Mouse (Mus musculus) cerebellum, adult 11 months (tissue): ENCODE measurements at regions not wholly inside any gene's neighbourhood (a gene's known extent, or its start where the extent isn't known, plus 50 kb on each side); places are given as distances from the start of the nearest gene placed in this dataset.
"Not testable (repeated sequence)": the region's sequence is repeated elsewhere in the genome, so short reads cannot be mapped to it uniquely, and the experiment has no call there.

Experiments
- DNase-seq: peaks from one replicate; pipeline ENCODE4 v3.0.0; 2022

DNA sequence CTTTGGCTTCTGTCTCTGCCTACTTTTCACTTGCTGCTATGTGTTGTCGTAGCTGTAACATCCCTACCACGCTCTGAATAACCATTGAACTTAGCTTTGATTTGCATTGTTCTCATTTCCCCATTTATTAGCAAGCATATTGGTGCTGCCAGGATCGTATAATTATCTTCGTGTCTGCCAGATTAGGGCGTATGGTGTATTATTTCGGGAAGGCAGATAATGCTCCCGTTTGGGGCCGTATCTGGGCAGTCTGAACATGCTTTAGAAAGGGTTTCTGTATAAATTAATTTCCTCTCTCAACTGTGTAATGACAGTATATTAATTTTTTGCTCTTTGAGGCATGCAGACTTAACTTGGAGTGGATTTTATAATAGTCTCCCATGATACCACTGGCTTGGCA, 116.5 kb upstream of the Stt3b start:
- no peak for DNase-seq

DNA sequence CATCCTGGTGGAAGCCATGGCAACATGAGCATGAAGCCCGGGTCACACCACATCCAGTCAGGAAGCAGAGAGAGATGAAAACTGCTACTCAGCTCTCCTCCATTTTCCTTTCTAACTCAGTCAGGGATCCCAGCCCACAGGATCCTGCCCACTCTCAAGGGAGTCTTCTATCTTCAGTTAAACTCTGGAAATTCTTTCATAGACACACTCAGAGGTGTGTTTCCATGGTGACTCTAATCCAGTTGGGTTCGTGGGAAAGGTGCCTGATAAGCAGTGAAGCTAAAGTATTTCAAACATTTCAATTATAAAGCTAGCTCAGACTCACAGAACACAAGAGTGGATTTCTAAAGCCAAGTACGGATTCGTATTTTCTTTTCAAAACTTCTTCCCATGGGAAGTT, 120.0 kb upstream of the Stt3b start:
- DNase-seq = no peak

DNA sequence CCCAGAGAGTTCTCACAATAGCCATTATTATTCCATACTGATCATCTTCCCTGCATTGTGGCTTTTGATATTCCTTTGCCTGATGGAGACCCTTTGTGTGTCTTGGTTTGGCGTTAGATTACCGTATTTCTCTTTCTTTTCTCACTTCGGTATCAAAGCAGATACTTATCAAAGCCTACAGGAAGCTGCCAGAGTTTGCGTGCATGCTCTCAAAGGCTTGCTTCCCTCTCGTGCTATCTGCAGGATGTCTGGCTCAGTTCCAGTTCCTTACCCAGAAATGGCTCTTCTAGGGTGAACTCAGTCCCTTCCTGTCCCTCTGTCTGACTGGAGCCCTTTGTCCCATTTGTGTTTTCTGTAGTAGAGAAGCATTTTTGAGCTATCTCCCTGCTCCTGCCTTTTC, 124.5 kb upstream of the Stt3b start:
- DNase-seq = no peak

DNA sequence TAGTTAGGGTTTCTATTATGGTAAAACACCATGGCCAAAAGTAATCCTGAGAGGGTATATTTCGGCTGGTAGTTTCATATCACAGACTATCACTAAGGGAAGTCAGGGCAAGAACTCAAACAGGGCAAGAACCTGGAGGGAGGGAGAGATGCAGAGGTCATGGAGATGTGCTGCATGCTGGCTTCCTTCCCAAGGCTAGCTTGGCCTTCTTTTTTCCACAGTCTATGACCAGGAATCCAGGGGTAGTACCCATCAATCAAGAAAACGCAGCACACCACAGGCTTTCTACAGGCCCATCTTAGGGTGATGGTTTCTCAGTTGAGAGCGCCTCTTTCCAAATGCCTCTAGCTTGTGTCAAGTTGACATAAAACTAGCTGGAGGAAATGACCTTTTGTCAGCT, 126.1 kb upstream of the Stt3b start:
- no peak for DNase-seq

DNA sequence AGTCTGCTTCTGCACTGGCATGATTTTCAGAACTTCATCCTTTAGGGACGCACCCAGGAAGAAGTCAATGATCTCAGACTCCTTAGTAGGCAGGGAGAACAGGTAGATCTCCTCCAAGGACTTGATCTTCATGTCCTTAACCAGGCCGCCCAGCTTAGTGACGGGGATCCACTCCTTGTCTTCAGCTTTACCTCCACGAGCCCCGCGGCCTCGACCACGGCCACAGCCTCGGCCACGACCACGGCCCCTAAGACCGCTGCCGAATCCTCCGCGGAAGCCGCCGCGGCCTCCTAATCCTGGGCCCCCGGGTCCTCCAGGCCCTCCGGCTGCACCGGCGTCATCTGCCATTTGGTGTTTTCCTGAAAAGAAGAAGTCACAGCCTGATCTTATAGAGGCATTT, 128.0 kb upstream of the Stt3b start:
- not testable (repeated sequence) for DNase-seq

DNA sequence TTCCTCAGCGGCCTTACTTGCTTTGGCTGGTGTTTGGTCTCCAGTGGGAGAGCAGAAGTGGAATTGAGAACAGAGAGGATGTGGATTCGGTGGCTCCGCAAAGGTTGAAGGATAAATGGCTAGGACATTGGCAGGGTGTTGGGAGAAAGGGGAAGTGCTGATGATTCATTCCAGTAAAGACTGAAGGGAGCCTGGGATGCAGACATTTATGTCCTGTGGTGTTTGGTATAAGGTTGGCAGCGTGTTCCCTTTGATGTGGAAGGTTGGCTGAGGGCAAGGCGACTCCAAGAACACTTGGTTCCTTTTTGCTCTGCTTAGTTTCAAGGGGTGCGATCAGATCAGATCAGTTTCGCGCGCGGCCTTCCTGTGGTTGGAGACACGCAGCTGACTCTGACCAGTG, 136.5 kb upstream of the Stt3b start:
- no peak for DNase-seq

DNA sequence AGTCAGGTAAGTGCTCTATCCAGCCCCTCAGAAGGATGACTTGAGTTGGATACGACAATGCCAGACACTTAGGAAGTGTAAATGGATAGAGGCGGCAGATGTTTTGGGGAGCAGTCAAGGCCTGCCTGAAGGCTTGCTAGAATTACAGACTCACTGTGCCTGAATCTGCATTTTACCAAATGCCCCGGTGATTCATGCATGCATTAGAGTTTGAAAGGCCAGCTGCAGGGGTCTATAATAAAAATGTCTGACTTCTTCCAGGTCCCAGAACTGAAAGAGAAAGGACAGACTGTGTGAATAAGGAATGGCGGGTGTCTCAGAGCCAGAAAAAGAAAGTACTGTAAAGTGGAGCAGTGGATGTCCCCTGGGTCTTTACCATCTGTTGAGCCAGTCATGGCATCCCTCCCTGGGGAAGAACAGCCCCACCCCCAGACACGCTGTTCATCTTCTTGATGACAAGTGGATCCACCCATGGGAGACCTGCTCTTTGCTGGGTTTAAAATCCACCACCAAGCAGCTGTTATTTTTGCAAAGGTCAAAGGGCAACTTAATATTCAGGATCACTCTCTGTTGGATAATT, 140.6 kb upstream of the Stt3b start:
- DNase-seq = no peak

DNA sequence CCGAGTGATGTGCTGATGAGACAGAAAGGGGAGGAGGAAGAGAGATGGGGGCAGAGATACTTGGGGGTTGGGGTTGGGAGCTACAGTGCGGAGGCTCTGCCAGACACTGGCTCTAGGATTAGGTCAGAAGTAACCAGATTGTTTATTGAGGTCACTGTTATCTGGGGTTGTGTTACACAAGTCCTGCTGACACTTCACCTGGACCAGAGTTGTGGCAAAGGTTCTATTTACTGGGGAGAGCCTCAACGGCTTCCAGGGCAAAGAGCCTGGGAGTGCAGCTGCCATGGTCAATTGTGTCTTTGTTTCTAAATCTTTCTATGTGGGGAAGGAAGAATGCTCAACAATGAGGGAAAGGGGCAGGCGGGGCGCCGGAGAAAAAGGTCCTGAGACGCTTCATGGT, 144.6 kb upstream of the Stt3b start:
- no peak for DNase-seq

DNA sequence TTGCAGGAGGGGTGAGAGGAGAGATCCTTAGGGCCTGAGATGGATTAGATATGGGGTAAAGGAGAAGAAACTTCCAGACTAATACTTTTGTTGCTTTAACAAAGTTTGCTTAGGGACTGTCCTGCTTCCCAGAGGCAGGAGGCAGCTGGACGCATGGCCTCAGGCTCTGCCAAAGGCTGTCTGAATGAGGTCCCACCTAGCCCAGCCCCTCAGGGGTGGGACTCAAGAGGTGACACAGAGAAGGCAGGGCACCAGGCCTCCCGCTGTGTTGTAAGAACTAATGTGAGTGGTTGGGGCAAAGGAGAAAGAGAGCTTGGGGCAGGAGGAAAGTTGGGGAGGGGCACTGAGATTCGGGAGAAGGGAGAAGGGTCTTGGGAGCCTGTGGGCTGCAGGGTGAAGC, 145.9 kb upstream of the Stt3b start:
- DNase-seq = no peak

DNA sequence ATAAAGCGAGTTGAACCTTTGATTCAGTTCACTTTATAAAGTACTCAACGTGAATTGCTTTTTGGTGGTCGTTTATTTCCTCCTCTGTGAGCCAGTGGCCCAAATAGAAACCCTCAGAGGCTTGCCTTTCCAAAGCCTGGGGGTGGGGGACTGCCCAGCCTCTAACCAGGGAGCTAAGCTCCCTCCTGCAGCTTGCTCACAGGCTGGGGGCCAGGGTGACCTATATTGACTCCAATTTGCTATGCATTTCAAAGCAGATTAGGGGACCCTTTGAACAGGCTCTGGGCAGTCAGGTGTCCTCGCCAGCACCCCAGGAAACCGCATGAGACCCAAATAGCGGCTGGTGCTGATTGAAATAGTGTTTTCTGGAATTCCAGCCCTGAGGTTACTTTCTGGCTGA, 146.4 kb upstream of the Stt3b start:
- no peak for DNase-seq

DNA sequence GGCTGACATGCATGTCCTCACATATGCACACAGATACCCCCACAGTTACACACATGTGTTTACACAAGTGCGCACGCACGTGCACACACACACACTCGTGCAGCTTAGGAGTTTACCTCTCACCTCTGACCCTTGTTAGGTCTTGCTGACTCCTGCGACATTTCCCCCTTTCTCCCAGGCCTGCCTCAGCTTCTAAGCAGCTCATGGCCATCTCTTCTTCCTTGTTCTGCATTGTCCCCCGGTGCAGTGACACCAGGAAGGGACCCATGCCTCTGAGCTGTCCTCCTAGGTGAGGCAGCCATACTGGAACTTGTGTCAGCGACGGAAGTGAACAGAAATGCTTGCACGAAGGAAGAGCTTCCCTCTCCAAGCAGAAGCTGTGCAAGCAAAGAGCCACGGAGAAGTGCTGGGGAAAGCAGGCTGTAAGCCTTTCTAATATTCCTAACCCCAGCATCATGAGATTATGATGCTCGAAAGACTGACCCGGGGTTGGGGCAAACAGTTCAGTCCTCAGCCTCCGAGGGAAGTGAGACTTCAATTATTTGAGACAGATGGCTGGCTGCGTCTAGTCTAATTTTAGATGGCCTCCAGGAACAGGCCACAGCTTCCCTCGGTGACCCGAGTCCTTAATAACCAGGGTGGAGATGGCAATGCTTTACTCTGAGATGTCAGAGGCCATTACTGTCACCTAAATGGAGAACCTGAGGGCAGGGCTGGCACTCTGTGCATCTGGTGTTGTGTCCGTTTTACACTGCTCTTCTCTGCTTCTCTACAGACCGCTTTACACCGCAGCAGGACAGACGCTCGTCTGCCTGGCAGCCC, 147.9 kb upstream of the Stt3b start:
- no peak for DNase-seq

DNA sequence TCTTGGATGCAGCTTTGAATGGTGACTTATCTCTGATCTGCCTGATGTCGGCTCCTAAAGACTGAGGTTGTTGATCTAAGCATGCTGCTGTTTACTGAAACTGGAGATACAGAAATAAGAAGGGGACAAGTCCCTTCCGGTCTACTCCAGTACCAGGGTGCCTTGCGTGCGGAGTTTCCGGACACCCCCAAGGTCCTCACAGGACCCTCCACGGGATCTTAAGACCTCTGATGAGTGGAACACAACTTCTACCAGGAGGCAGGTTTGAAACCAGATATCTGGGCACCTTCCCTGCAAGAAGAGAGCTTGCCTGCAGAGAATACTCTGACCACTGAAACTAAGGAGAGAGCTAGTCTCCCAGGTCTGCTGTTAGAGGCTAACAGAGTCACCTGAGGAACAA, 148.9 kb upstream of the Stt3b start:
- DNase-seq = not testable (repeated sequence)

DNA sequence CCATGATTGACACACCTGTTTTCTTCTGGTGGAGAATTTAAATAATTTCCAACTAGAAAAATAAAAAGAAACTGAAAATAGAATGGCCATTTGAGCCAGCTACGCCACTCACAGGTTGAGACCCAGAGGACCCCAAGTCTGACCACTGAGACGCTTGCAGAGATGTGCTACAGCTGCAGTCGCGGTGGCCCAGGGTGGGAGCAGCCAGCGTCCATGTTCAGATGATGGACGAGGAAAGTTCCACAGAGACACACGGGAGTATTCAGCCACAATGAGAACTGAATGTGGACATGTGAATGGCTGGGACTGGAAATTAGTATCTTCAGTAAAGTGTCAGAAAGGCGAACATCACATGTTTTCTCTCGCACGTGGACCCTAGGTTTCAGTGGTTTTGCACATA, 155.1 kb upstream of the Stt3b start:
- DNase-seq = no peak

DNA sequence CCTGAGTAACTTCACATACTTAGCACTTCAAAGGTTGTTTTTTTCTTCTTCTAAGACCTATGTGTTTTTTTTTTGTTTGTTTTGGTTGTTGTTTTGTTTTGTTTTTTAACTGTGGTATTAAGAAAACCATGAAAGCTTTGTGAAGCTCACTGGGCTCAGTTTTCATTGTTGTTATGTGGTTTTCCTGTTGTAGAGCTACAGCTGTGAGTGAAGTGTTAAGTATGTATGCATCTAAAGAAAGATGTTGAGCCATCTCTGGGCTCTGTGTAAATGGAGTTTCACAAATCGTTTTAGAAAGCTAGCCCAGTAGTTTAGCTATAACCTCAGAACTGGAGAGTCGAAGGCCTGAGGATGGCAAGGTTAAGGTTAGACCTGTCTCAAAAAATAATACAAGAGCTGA, 158.4 kb upstream of the Stt3b start:
- DNase-seq = no peak

DNA sequence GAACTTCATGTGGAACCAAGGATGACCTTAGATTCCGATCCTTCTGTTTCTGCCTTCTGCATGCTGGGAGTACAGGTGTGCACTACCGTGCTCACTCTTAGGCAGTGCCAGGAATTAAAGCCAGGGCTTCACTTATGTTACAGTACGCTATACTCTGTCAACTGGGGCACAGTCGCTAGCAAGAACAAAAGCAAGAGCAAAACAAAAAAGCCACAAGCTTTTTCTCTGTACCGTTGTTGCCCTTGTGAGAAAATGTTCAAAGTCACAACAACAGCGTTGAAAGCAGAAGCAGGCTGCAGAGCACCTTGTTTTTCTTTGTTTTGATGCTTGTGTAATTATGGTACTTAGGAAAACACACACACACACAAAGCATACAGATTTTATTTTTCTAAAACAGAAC, 161.4 kb upstream of the Stt3b start:
- DNase-seq = no peak

DNA sequence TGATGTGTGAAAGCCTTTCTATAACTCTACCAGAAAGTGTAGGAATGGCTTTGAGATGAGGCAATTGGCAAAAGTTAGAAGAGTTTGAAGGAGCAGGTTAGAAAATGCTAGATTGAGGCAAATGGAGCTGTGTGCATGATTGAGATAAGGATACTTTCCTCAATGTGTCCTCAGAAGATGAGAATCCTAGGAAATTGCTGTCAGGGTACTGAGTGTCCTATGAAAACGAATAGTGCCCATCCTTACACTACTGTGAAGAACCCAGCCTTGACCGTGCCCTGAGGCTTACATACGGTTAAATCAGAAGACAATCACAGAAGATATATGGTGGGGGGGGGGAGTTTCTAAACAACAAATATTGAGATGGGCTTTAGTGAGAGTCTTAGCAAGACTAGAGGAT, 162.8 kb upstream of the Stt3b start:
- DNase-seq = no peak

DNA sequence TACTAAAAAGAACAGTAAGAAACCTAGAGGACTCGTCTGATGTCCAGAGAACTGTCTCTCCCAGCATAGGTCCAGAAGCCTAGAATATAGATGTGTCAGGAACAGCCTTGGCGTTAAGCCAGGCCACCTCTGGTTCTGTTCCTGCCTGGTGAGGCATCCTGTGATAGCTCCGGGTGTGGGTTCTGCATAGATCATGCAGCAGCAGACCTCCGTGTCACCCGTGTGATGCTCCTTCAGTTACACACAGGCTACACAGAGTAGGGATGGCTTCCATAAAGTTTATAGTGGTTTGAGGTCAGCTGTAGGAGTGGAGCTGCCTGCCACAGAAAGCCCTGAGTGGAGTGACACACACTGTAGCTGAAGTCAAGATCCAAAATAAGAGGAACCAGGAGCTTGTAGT, 163.6 kb upstream of the Stt3b start:
- DNase-seq = no peak

DNA sequence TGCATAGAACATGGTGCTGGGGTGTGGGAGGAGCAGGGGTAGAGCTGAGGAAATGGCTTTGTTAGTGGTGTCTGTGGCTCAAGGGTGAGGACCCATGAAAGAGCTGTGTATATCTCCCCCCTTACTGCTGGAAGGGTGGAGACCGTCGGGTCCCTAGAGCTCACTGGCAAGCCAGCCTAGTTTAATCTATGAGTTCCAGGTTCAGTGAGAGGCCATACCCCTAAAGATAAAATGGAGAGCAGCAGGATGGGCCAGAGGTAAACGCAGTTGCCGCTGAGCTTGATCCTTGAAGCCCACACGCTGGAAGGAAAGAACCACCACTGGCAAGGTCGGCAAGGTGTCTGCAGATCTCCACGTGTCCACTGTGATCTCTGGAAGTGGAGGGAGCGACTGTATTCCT, 164.1 kb upstream of the Stt3b start:
- DNase-seq = no peak

DNA sequence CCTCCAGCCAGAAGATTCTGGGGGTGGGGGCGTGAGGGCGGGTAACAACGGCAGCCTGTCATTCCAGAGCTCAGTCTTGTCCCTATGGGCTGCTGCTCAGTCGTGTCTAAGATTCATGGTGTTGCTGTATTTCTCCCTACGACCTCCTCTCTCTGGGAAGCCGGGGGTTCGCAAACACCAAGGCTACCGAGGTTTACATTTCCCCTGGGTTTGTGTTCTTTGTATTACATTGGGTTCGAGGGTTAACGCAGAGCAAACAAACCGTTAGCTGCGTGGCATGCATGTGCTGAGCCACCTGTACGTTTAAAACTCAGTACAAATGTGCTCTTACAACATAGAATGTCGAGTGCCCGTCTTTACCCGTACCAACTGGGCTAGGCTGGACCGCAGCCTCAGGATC, 166.0 kb upstream of the Stt3b start:
- no peak for DNase-seq

DNA sequence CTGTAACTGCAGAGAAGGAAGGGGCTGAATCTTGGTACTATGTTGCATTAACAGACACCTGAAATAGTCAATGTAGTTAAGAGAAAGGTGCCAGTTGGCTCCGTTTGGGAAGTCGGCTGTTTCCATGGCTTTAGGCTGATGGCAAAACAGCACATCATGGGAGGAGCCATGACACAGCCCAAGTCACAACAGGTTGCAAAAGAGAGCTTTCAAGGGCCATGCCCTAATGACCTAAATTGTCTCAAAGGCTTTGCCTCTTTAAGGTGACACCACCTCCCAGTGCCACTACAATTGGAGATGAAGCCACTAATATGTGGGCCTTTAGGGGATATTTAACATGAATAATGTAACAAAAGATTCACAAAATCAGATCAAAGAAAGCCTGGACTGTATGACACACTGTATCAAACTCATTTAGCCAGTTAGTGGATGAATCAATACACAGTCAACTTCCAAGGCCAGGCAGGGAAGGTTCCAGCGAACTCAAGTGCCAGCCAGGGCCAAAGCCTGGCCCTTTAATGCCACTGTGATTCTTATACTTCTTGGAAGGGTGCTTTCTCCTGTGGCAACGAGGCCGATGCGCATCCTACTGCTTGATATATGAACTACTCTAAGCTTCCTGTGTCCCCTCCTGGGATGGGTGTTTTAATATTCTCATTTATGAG, 167.5 kb upstream of the Stt3b start:
- no peak for DNase-seq

DNA sequence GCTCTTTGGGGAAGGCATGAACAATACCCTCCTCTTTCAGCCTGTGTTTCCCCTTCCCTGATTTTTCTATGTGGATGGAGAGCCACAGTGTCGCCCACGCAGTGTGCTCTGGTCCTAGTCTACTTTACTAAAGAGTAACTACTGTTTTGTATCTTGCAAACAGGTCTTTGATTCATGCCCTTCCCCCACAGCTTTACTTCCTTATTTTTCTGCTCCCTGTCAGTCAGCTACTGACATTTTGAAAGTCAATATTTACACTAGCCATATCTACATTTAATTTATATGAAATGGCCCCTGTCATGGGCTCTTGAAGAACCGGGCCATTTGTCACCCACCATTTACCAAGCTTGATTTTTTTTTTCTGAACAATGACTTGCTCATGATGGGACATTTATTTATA, 168.7 kb upstream of the Stt3b start:
- DNase-seq = no peak

DNA sequence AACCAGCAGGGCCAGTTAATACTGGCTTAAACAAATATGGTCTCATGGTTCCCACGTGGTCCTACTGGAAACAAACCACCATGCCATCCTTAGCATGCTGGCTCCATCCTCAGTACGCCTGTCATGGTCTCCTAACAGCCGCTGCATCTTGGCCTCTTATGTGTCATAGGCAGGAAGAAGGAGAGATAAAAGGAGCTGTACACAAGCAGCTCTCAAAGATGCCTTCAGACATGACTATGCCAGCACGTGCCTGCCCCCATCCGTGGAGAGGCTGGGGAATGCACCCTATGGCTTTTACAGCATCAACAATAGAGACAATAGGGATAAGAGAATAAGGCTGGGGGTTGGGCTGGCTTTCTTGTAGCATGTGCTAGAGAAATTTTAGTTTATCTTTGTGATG, 171.0 kb upstream of the Stt3b start:
- DNase-seq = no peak

DNA sequence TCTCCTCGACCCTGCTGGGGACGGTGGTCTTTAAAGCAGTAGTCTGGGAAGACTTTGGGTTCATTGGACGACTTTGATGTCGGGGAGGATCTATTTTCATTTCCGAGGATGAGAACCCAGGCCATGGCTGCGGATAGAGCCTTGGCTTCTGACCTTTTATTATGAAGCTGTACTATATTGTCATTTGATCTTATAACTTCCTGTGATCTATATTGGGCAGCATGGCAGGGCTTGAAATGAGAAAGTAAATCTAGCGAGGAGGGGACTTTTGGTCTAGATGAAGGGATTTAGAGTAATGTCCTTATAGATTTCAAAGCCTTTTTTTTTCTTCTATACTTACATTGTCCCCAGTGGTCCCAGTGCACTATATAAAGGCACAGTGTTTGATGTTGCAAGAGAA, 172.8 kb upstream of the Stt3b start:
- no peak for DNase-seq

DNA sequence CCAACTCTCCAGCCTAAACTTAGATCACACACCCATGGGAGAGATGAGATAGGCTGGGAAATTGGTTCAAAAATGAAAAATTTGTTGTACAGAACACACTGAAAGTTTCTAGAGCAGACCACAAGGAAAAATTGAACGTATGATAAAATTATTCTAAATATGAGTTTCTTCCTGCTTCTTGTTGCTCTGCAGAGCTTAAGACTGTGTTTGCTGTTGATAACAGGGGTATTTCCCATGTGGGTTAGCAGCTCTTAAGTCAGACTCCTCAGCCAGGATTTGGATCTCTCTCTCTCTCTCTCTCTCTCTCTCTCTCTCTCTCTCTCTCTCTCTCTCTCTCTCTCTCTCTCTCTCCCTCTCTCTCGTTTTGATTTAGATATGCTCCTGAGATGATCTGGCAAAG, 173.5 kb upstream of the Stt3b start:
- no peak for DNase-seq

DNA sequence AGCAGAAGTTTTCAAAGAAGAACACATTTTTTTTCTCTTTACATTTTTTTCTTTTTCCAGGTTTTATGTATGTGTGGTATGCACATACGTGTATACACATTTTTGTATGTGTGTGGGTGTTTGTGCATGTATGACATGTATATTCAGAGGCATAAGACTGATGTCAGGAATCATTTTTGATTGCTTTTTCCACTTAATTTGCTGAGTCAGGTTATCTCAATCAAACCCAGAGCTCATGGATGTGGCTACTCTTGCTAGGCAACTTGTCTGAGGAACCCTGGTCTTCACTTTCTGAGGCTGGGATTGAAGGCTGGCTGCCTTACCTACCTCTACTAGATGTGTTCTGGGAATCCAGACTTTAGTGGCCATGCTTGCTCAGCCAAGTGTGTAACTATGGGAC, 174.2 kb upstream of the Stt3b start:
- no peak for DNase-seq
